Mouse (Mus musculus) hindbrain, embryonic 14.5 days (tissue): ENCODE measurements around the gene Ccl11. TPM values are rescaled to one million over a fixed set of nuclear protein-coding genes. Genes with fewer than 3 reads are reported as not detected.

Experiments
- ATAC-seq: fragments of 200-750 bp; cut with Nextera tagmentation; 2 replicates; pipeline ENCODE4 v1.8.0; 2017; ENCODE audit warnings: moderate number of reproducible peaks, mild to moderate bottlenecking, moderate TSS enrichment, moderate library complexity; ENCODE audit not compliant: low FRiP score
- DNase-seq: peaks from one replicate; pipeline ENCODE4 v3.0.0-alpha.2; 2015; ENCODE audit warnings: low spot score
- H3K27ac ChIP-seq: fragments of 300-500 bp; sonication (generic); 2 replicates; pipeline ENCODE4 v1.5.1; 2014; ENCODE audit warnings: mild to moderate bottlenecking, moderate library complexity
- H3K27me3 ChIP-seq: fragments of 300-500 bp; sonication (generic); 2 replicates; pipeline ENCODE4 v1.6.1; 2014; ENCODE audit warnings: mild to moderate bottlenecking, low read length, mixed read lengths; ENCODE audit not compliant: control insufficient read depth, insufficient read depth
- H3K36me3 ChIP-seq: fragments of 300-500 bp; sonication (generic); replicated peaks from 2 replicates; pipeline ENCODE4 v1.6.1; 2014; ENCODE audit not compliant: control insufficient read depth, insufficient read depth
- H3K4me1 ChIP-seq: fragments of 300-500 bp; sonication (generic); replicated peaks from 2 replicates; pipeline ENCODE4 v1.6.1; 2014; ENCODE audit warnings: antibody characterized with exemption, low read length, mixed read lengths; ENCODE audit not compliant: control insufficient read depth, insufficient read depth
- H3K4me2 ChIP-seq: fragments of 300-500 bp; sonication (generic); replicated peaks from 2 replicates; pipeline ENCODE4 v1.6.1; 2014; ENCODE audit warnings: mild to moderate bottlenecking, moderate library complexity
- H3K4me3 ChIP-seq: fragments of 300-500 bp; sonication (generic); replicated peaks from 2 replicates; pipeline ENCODE4 v1.5.1; 2014; ENCODE audit warnings: mild to moderate bottlenecking, low read length
- H3K9ac ChIP-seq: fragments of 300-500 bp; sonication (generic); 2 replicates; pipeline ENCODE4 v1.6.1; 2014
- H3K9me3 ChIP-seq: fragments of 300-500 bp; sonication (generic); 2 replicates; pipeline ENCODE4 v1.6.1; 2016; ENCODE audit warnings: low read length; ENCODE audit not compliant: control insufficient read depth
- WGBS: fragments of 180-500 bp; shearing (Covaris S2); extraction: QIAGEN DNeasy Blood & Tissue Kit; methylation state at CpG from one replicate; pipeline ENCODE4 v1.1.7; 2014; 5-methylcytosine and 5-hydroxymethylcytosine counted together
- polyA plus RNA-seq: library from polyadenylated mRNA; unstranded; fragments of >200 nt; fragmentation: Nextera tagmentation; extraction: Ambion mirVana; gene quantifications from 2 replicates; pipeline ENCODE4 v1.2.1, GENCODE M21; 2014

Ccl11 gene
- polyA plus RNA-seq: 0.19 TPM in 1 of 2 replicates, not detected in the other

DNA sequence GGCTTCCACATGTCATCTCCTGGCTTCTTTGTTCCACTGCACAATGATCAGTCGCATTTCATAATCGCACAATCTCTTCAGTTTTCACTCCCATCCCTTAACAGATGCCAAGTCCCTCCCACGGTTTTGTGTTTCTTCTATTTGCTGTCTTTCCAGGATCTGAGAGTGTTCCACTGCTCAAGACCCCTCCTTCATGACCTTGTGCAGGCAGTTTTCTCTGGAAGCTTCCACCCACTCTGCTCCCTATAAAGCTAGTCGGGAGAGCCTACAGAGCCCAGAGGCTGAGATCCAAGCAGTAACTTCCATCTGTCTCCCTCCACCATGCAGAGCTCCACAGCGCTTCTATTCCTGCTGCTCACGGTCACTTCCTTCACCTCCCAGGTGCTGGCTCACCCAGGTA is at the start of gene Ccl11:
TSS of gene Ccl11 (plus strand) at position 178 of the 400 bp plus-strand sequence.
- Histone ChIP-seq H3K4me1 (no peaks in the 10 kb centered on the region), H3K4me2 (no peak within 1 kb of the TSS), H3K9ac (no peak within 1 kb of the TSS), H3K4me3 (no peak within 1 kb of the TSS), H3K9me3 (no peaks in the 10 kb centered on the region), H3K27ac (no peak within 1 kb of the TSS), H3K36me3 (no peaks in the 10 kb centered on the region), H3K27me3 (no peaks in the 10 kb centered on the region)
- 82% methylated on average over 6 of the region's 6 CpGs for WGBS
- ATAC-seq (no peak), DNase-seq (no peak)

DNA sequence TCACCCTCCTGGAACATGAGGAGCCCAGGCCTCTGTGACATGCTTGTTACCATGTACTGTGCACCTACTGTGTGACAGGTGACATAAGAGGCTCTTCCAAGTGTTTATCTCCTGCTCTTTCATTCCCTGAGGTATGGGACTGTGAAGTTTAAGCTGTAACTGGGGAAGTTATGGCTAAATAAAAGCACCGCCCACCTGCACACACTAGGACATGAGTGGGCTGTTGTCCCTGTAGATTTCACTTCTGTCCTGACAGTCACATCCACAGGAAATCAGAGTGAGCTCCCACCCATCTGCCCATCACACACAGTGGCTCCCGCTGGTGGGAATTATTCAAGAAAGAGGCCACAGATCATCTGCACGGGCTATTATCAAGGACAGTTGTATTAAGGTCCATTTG is 47.5 kb upstream of the Ccl11 start:
- Histone ChIP-seq H3K4me3 (no peak overlapping the region), H3K9me3 (no peaks in the 10 kb centered on the region), H3K27ac (no peak overlapping the region), H3K4me2 (no peak overlapping the region), H3K9ac (no peak overlapping the region), H3K27me3 (no peaks in the 10 kb centered on the region), H3K4me1 (peaks cover 9% of the 10 kb centered on the region), H3K36me3 (no peaks in the 10 kb centered on the region)
- DNase-seq (no peak), ATAC-seq (no peak)
- 93% methylated on average over 3 of the region's 3 CpGs for WGBS

DNA sequence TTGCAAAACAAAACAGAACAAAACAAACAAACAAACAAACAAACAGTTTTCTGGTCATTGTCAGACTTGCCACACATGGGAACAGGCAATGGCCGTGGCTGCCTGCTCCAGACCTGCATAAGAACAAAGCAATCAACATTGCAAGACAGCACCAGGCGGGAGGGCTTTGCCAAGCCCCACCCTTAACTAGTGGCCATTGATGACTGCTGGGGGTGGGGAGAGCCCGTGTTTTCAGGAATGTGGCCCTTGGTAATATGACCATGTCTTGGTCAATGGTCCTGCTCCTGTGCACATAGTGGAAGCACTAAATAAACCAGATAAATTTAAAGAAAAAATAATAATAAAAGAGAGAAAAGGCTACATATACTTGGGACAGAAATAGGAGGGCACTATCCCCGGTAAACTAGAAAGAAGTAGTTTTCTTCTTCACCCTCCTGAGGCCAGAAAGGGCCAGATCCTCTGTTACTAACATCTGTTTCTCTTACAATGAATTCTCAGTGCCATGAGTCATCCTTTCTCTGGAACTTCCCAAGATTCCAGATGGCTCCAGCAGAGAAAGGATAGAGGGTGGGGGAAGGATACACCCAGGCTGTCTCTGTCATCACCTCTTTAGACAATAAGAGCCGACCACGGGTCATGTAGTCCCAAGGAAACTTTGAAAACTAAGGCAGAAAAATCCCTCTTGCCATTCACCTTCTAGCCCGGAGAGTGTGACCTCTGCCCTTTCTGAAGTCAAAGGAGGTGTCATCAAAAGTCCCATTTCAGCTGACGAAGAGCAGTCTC is 46.0 kb upstream of the Ccl11 start:
- Histone ChIP-seq H3K27ac (no peak overlapping the region), H3K9me3 (no peaks in the 10 kb centered on the region), H3K27me3 (no peaks in the 10 kb centered on the region), H3K4me2 (no peak overlapping the region), H3K36me3 (no peaks in the 10 kb centered on the region), H3K4me1 (peaks cover 8% of the 10 kb centered on the region), H3K9ac (no peak overlapping the region), H3K4me3 (no peak overlapping the region)
- DNase-seq: no peak
- no peak for ATAC-seq
- WGBS: 55% methylated on average over 8 of the region's 8 CpGs

DNA sequence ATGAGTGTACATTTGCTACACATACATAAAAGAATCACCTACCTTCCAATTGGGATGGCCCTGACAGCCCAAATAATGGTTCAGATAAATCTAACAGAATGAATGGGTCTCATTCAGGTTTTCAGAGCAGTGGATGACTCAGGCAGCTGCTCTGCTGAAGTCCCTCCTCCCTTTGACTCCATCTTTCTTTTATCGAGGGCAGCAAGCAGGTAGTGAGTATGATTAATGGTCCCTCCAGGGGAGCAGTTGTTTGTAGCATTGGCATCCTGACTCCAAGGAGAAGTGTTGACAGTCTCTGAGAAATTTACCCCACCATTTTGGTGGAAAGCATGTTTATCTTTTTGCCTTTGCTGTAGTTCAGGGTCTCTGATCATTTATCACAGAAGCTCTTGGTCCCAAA is 43.9 kb upstream of the Ccl11 start:
- DNase-seq: no peak
- no peaks in the 10 kb centered on the region for H3K36me3 ChIP-seq
- H3K9me3 ChIP-seq: no peaks in the 10 kb centered on the region
- no peaks in the 10 kb centered on the region for H3K27me3 ChIP-seq
- no peak for ATAC-seq
- 50% methylated on average over 1 of the region's 1 CpGs for whole genome bisulfite sequencing
- H3K9ac ChIP-seq: no peak overlapping the region
- H3K4me3 ChIP-seq: no peak overlapping the region
- H3K4me2 ChIP-seq: no peak overlapping the region
- H3K4me1 ChIP-seq: no peaks in the 10 kb centered on the region
- no peak overlapping the region for H3K27ac ChIP-seq

DNA sequence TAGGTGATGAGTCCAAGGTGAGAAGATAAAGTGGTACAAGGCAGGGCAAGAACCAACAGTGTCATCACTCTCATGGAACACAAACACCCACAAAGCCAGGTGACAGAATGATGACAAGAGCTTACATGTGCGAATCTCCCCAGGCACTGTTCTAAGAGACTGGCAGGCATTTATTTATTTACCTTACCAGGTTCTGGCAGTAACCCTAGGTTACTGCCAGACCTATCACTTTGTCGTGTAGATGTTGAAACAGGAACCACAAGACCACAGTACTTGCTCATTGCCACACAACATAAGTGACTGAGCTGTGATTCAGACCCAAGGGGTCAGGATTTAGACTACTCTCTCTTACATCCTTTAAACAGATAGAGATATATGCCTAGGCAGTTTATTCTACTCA is 42.6 kb upstream of the Ccl11 start:
- H3K27me3 ChIP-seq: no peaks in the 10 kb centered on the region
- H3K27ac ChIP-seq: no peak overlapping the region
- H3K4me3 ChIP-seq: no peak overlapping the region
- no peaks in the 10 kb centered on the region for H3K36me3 ChIP-seq
- DNase-seq (no peak), ATAC-seq (no peak)
- H3K4me1 ChIP-seq: no peaks in the 10 kb centered on the region
- WGBS: 79% methylated on average over 2 of the region's 2 CpGs
- no peak overlapping the region for H3K9ac ChIP-seq
- no peaks in the 10 kb centered on the region for H3K9me3 ChIP-seq
- no peak overlapping the region for H3K4me2 ChIP-seq

DNA sequence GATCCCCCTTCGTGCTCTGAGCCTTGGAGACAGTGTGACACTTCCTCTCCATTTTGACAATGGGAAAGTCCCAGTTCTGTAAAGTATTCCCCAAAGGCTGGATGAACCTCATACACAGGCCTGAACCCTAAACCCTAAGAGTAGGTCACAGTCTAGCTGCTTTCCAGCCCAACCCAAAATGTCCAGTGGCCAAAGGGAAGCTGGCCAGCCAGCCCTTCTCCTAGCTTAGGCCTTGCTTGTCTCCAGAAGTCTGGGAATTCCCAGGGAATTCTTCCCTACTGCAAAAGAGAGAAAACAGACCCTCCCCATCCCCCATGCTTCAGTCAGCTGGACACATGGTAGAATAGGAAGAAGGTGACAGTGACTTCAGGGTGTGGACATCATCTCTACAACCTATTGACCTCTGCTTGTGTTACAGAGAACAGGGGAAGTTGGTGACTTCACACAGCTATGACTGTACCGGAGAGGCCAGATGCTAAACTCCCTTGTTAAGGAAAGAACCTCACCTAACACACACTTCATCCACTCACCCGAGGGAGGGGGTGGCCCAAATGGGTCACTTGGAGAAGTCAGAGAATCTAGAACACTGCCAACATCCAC is 41.3 kb upstream of the Ccl11 start:
- Histone ChIP-seq H3K9me3 (no peaks in the 10 kb centered on the region), H3K4me2 (no peak overlapping the region), H3K4me1 (no peaks in the 10 kb centered on the region), H3K4me3 (no peak overlapping the region), H3K36me3 (no peaks in the 10 kb centered on the region), H3K27me3 (no peaks in the 10 kb centered on the region), H3K9ac (no peak overlapping the region), H3K27ac (no peak overlapping the region)
- WGBS: 76% methylated on average over 3 of the region's 3 CpGs
- DNase-seq (no peak), ATAC-seq (no peak)

DNA sequence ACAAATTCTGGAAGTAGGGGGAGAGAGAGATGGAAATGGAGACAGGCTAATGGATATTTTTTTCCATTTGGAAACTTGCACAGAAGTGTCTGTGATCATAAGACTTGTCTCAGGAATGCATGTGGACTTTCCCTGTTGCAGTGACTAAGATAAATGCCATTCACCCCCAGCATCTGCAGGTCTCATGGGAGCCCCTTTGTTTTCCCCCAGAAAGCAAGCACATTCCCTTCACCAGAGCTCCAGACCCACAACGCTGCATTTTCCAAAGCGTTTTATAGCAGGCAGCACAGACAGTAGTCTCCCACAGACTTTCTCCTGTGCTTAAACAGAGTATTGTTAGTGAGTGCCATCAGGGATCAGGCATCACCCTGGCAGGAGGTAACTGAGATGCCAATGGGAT is 38.2 kb upstream of the Ccl11 start:
- no peaks in the 10 kb centered on the region for H3K27me3 ChIP-seq
- no peaks in the 10 kb centered on the region for H3K36me3 ChIP-seq
- H3K27ac ChIP-seq: no peak overlapping the region
- H3K4me2 ChIP-seq: no peak overlapping the region
- DNase-seq (no peak), ATAC-seq (no peak)
- no peak overlapping the region for H3K9ac ChIP-seq
- no peaks in the 10 kb centered on the region for H3K9me3 ChIP-seq
- WGBS: 25% methylated on average over 2 of the region's 2 CpGs
- H3K4me3 ChIP-seq: no peak overlapping the region
- no peaks in the 10 kb centered on the region for H3K4me1 ChIP-seq

DNA sequence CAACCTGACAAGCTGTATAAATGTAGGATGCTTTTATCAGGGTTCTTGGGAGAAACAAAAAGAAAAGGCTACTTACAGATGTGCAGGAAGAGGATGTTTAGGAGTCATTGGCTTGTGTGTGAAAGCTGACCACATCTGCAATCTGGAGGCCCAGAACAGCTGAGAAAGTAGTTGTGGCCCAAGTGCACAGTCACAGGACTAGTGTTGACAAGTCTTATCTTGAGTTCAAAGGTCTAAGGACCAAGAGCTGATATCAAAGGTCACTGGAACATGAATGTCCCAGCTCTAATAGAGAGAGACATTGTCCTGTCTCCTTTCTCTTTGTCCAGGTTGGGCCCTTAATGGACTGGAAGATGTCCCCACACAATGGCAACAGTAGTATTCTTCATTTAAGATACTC is 37.8 kb upstream of the Ccl11 start:
- Histone ChIP-seq H3K4me1 (no peaks in the 10 kb centered on the region), H3K27me3 (no peaks in the 10 kb centered on the region), H3K27ac (no peak overlapping the region), H3K9ac (no peak overlapping the region), H3K36me3 (no peaks in the 10 kb centered on the region), H3K4me2 (no peak overlapping the region), H3K9me3 (no peaks in the 10 kb centered on the region), H3K4me3 (no peak overlapping the region)
- DNase-seq (no peak), ATAC-seq (no peak)

DNA sequence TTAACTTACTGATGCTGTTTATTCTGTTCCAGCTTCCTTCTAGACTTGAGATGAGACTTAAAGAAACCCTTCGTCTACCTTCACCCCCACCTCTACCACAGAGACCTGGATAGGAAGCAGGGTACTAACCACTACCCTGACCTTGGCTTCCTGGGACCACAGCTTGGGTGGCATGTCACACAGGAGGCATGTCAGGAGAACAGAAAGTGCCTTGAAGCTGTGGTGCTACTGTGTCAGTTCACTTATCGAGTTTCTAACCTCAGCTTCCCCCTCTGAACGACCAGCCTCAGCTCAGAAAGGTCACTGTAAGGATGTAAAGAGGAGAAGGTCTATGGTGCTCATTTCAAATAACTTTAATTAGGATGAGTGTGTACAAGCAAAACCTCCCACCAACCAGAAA is 36.2 kb upstream of the Ccl11 start:
- no peak overlapping the region for H3K4me3 ChIP-seq
- no peaks in the 10 kb centered on the region for H3K36me3 ChIP-seq
- H3K27me3 ChIP-seq: no peaks in the 10 kb centered on the region
- no peak overlapping the region for H3K4me2 ChIP-seq
- H3K4me1 ChIP-seq: no peaks in the 10 kb centered on the region
- DNase-seq (no peak), ATAC-seq (no peak)
- H3K27ac ChIP-seq: no peak overlapping the region
- H3K9me3 ChIP-seq: no peaks in the 10 kb centered on the region
- no peak overlapping the region for H3K9ac ChIP-seq
- 74% methylated on average over 3 of the region's 3 CpGs for WGBS
